Mouse (Mus musculus): ENCODE data around the gene H2al1h.
"Not testable (repeated sequence)": the region's sequence is repeated elsewhere in the genome, so short reads cannot be mapped to it uniquely, and the experiment has no call there.

The H2al1h gene

GRCm38 (mm10) chrX:11321192-11321591 is at the start of gene H2al1h:
TSS of gene H2al1h (plus strand) at chrX:11321492.
- not testable (repeated sequence) for DNase-seq (ENCODE audit: low spot score in 2 of 2)

DNA sequence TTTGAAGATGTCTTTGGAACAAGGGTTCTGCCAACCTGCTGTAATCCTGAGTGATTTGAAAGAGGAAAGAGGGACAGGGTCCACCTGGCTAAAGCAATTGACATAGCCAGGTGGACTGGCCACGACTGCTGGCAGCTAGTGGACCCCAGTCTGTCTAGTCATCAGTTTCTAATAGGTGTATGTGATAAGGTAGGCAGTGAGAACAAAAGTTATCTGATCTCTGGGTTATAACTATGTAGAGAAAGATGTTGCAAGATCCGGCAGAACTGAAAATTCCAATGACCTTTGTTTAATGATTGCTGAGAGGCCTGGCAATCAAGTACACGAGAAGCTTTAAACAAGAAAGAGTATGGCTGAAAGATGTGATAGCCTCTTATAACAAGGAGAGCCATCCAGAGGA is 48.1 kb upstream of the H2al1h start:
- DNase-seq (ENCODE audit: low spot score in 2 of 2), result no peak

DNA sequence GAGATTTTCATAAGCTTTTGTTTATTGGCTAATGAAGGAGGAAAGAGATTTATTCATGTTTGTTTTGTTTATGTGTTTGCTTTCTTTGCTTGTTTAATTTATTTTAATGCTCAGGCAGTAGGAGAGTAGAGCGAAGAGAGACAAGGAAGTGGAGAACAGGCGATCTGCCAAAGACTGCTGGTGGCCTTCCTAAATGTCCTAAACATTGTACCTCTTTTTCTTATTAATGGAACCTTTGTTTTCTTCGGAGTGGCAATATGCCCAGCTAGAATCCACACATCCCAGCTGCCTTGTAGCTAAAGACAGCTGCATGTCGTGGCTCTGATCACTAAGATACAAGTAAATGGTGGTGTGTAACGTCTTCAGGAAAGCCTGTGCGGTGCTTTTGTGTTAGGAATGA is 44.2 kb upstream of the H2al1h start:
- no peak for DNase-seq (ENCODE audit: low spot score in 2 of 2)

GRCm38 (mm10) chrX:11280741-11281140 is 40.6 kb upstream of the H2al1h start:
- DNase-seq (ENCODE audit: low spot score in 2 of 2), result no peak

- no peak for DNase-seq (ENCODE audit: low spot score in 2 of 2)
Observed at GRCm38 (mm10) chrX:11288306-11288882, 32.9 kb upstream of the H2al1h start.

GRCm38 (mm10) chrX:11289244-11289643 is 32.0 kb upstream of the H2al1h start:
- no peak for DNase-seq (ENCODE audit: low spot score in 2 of 2)

- not testable (repeated sequence) for DNase-seq (ENCODE audit: low spot score in 2 of 2)
Observed at GRCm38 (mm10) chrX:11298957-11299356, 22.3 kb upstream of the H2al1h start, which contains the start of gene H2al1a. TSS of gene H2al1a (plus strand) at chrX:11299257.

GRCm38 (mm10) chrX:11302132-11302531 is 19.2 kb upstream of the H2al1h start, which contains the start of gene H2al1b:
TSS of gene H2al1b (plus strand) at chrX:11302432.
- not testable (repeated sequence) for DNase-seq (ENCODE audit: low spot score in 2 of 2)

DNA sequence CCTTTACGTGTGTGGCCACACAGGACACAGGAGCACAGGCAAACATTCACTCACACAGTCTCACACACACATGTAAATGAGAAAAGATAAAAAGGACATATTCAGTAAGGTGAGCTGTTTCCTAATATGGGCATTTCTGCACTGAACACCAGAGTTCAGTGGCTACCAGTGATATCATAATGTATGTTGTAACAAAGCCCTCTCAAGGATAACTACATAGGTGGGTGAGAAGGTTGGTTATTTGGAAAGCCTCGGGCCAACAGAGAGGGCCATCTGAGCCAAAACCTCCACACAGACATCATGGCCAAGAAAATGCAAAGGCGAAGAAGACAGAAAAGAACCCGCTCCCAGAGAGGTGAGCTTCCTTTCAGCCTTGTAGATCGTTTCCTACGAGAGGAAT is 15.9 kb upstream of the H2al1h start, which contains the start of gene H2al1c:
Gene H2al1c, plus strand, starts transcription at position 301 of the 400 bp plus-strand sequence.
- DNase-seq (ENCODE audit: low spot score in 2 of 2), result not testable (repeated sequence)

- not testable (repeated sequence) for DNase-seq (ENCODE audit: low spot score in 2 of 2)
Observed at GRCm38 (mm10) chrX:11308524-11308923, 12.8 kb upstream of the H2al1h start, which contains the start of gene H2al1d. TSS of gene H2al1d (plus strand) at chrX:11308824.

- not testable (repeated sequence) for DNase-seq (ENCODE audit: low spot score in 2 of 2)
Observed at GRCm38 (mm10) chrX:11311634-11312033, 9.7 kb upstream of the H2al1h start, which contains the start of gene H2al1e. TSS of gene H2al1e (plus strand) at chrX:11311934.

- not testable (repeated sequence) for DNase-seq (ENCODE audit: low spot score in 2 of 2)
Observed at GRCm38 (mm10) chrX:11314858-11315257, 6.4 kb upstream of the H2al1h start, which contains the start of gene H2al1f. TSS of gene H2al1f (plus strand) at chrX:11315158.

DNA sequence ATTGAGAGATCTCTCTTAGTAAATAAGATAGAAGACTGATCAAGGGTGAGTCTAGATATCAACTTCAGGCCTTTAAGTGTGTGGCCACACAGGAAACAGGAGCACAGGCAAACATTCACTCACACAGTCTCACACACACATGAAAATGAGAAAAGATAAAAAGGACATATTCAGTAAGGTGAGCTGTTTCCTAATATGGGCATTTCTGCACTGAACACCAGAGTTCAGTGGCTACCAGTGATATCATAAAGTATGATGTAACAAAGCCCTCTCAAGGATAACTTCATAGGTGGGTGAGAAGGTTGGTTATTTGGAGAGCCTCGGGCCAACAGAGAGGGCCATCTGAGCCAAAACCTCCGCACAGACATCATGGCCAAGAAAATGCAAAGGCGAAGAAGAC is 3.3 kb upstream of the H2al1h start, which contains the start of gene H2al1g:
Gene H2al1g, plus strand, starts transcription at position 301 of the 400 bp plus-strand sequence.
- not testable (repeated sequence) for DNase-seq (ENCODE audit: low spot score in 2 of 2)

GRCm38 (mm10) chrX:11324359-11324758 is 3.1 kb downstream of the H2al1h start, which contains the start of gene H2al1i:
TSS of gene H2al1i (plus strand) at chrX:11324659.
- not testable (repeated sequence) for DNase-seq (ENCODE audit: low spot score in 2 of 2)

DNA sequence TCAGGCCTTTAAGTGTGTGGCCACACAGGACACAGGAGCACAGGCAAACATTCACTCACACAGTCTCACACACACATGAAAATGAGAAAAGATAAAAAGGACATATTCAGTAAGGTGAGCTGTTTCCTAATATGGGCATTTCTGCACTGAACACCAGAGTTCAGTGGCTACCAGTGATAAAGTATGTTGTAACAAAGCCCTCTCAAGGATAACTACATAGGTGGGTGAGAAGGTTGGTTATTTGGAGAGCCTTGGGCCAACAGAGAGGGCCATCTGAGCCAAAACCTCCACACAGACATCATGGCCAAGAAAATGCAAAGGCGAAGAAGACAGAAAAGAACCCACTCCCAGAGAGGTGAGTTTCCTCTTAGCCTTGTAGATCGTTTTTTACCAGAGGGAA is 6.2 kb downstream of the H2al1h start, which contains the start of gene H2al1j:
Gene H2al1j, plus strand, starts transcription at position 301 of the 400 bp plus-strand sequence.
- DNase-seq (ENCODE audit: low spot score in 2 of 2), result not testable (repeated sequence)

DNA sequence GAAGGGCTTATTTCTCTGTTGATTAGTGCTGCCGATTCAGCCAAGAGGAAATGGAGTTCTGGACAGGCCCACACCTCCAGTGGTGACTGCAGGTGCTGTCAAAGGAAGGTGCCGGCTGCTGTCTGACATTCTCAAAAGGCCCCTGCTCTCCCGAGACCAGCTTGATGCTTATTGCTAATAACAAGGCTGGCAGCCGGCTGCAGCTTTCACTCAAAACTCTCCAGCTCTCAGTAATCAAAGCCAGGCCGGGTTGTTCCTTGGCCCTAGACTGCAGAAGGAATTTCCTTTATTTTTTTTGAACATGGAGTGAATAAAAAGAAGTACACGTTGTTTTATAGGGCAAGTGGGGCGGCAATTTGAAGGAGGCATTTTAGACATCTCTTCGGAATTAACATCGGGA is 24.5 kb downstream of the H2al1h start:
- no peak for DNase-seq (ENCODE audit: low spot score in 2 of 2)

GRCm38 (mm10) chrX:11346756-11347155 is 25.5 kb downstream of the H2al1h start:
- no peak for DNase-seq (ENCODE audit: low spot score in 2 of 2)

- DNase-seq (ENCODE audit: low spot score in 2 of 2), result no peak
Observed at GRCm38 (mm10) chrX:11360823-11361222, 39.5 kb downstream of the H2al1h start.

DNA sequence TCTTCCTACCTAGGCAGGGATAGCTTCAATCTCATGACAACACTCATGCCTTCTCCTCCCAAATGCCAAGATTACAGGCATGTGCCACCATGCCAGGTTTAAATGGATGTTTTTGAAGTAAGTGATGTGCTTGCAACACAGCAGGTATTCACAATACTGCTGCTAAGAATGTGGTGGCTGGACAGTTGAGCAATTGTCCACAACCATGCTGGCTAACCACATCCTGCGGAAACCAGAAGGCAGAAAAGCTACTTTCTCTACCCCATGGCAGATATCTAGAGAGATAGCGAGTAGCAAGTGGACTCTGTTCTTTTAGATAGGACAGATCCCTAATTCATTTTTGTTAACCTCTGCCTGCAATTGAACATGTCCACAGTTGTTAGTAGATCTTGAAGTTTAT is 40.0 kb downstream of the H2al1h start:
- no peak for DNase-seq (ENCODE audit: low spot score in 2 of 2)

GRCm38 (mm10) chrX:11363890-11364289 is 42.6 kb downstream of the H2al1h start:
- no peak for DNase-seq (ENCODE audit: low spot score in 2 of 2)

- no peak for DNase-seq (ENCODE audit: low spot score in 2 of 2)
Observed at GRCm38 (mm10) chrX:11365151-11365550, 43.9 kb downstream of the H2al1h start.
